Mouse (Mus musculus) frontal cortex, adult (tissue): ENCODE data around the gene Pax3.

Source experiments
- ATAC-seq: cut with Nextera tagmentation; 2 replicates; pipeline ENCODE4 v1.9.2; 2017; ENCODE audit warnings: mild to moderate bottlenecking, moderate library complexity, mixed read lengths; ENCODE audit not compliant: low TSS enrichment

Gene Pax3

DNA sequence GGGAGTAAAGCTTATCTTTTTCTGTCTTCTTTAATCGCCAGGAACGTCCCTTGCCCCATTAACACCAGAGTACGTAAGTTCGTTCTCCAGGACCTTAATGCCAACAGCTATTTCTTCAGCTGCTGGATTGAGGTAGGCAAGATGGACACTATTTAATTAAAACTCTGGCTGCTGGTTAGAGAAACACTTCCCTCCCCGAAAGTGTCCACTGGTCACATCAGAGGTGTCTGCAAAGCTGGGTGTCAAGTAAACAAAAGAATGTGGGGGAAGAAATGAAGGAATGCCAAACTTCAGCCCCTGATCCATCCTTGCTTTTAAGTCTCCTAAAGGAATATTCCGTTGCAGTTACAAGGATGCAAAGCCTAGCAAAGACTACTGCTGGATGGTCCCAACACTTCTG, 24.6 kb downstream of the Pax3 start:
- ATAC-seq = no peak

DNA sequence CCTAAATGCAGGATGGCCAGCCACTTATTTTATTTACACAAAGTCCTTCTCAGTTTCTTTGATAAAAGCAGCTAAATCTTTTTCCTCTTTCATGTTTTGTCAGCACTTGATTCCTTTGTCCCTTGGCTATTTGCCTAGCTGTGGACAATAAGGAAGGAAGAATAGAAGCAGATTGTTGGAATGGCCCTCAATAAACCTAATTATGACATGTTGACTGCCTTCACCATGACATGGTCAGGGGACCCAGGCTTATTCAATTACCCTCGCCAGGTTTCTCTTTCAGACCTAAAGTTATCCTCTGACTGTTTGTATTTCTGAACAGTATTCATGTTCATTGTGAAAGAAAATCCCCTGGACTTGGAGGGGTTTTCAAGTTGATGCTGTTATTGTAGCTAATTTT, 25.3 kb downstream of the Pax3 start:
- ATAC-seq = no peak

DNA sequence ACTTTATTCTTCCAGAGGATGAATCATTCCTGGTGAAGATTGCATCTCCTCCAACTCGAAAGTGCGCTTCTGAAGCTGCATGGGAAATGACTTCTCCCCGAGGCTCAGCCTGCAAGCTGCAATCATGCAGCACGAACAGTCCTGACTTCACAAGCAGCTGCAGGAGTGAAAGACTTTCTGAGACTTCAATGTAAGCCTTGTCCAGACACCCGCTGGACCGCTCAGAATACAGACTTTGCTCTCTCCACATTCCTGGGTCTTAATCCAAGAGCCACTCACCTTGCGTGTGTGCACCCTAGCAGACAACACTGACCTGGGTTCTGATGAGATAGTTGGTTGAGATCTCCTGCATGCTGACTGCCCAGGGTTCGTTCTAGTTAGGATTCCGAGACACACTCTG, 26.2 kb downstream of the Pax3 start:
- ATAC-seq = no peak

DNA sequence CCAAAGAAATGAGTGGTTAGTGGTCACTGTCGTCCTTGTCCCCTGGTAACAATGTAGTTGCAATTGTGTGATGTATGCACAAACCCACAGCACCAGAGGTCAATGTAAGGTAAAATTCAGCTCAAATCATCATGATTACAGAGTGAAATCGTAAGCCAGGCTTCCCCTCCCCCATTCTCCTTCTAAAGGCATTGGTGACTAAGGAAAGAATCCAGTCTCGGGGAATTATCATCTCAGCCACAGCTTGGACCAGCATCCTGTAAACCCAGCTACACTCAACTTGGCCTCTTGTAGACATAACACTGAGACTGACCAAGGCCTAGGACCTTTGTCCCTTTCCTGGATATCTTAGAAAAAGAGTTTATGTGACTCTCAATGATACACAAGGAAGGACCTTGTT, 28.1 kb downstream of the Pax3 start:
- ATAC-seq = no peak

DNA sequence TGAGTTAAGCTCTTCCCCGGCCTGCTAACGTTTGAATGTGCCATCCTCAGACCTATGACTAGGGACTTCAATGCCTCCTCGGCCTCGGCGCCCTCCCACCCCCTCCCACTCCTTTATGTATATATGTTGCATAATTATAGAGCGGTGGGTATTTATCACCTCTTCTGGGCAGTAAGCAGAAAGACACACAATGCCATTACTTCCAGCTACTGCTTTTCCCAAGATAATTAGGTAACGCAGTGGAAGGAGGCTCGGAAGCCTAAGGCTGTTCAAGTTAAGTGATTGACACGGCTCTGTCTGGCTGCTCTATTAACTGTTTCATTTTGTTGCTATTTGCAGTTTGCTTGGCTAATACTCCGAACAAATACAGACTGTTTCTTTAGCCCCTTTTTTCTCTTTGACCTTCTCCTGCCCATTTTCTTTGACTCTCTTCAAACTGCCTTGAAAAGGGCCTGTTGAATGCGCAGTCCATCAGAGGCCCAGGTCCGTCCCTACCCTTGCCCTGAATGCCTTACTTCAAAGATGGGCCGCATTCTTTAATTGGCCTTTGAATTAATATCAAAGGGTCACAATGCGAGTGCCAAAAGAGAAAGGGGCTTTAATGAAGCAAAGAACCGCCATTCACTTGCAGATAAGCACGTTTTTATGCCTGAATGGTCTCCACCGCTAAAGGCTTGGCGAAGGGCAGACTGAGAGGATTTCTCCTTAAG, 29.2 kb downstream of the Pax3 start:
- no peak for ATAC-seq

DNA sequence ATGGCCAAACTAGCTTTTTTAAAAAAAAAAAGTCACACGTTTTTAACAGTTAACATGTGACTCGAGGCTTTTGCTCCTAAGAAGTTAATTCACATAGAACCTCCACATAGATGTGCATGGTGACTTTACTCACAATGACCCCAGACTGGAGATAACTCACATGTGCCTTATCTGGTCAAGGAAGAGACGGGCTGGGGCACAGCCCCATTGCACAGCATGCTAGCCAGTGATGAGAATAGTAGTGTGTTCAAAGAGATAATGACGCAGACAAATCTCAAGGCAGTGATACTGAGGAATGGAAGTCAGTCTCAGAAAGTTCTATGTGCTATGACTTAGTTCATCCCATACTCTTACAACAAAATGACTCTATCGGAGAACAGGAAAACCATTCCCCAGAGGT, 35.2 kb downstream of the Pax3 start:
- ATAC-seq = no peak

DNA sequence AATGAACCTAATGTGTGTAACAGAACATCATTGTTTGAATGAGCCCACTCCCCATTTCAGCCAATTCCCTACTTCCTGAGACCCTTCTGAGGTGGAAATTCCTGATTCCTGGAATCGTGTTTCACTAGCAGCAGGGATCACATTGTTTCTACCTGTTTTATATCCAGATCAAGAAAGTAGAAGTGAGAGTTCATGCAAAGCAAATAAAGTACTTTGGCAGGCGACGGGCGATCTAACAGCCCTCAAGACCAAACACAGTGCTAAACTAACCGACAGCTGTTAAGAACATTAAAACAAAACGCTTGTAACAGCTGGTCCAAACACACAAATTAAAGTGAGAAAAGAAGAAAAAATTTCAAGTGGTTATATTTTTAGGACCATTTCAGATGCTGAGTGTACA, 39.0 kb downstream of the Pax3 start:
- no peak for ATAC-seq

DNA sequence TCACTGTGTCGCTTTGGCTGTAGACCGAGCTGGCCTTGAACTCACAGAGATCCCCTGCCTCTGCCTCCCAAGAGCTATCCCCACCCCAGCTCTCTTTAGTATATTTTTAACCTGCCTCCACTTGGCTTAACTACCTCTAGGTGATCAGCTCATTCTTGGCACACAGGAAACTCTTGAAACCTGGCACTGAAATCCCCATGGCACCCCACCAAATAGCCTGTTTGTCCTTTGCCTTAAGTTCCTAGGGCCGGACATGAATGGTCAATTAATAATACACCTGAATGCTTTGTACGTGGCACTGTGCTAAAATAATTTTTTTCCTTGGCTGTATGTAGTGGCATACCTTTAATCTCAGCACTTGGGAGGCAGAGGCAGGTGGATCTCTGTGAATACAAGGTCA, 41.1 kb downstream of the Pax3 start:
- ATAC-seq = no peak

DNA sequence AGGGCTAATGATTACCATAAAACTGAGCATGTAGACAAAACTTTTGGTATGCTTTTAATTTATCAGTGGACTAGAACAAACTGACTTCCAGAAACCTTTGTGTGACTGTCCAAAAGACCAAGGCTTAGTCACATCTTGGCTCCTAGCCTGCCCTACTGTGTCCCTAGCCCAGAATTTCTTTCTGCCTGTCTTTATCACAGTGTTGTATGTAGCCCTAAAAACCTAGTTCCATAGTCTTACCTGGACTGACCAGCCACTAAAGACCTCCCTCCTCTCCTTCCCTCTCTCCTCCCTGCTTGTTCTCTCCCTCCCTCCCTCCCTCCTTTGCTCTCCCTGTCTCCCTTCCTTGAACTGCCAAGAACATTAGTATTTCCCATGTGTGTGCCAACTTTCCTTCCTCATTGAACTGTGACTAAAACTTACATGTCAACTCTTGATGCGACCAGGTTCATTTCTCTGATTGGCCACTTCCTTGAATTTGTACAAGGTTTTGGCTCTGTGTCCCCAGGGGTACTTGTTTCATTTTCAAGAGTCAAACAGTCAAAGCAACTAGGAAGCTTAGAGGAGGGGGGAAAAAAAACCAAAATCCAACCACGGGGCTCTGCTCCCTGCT, 48.8 kb downstream of the Pax3 start:
- ATAC-seq = no peak

DNA sequence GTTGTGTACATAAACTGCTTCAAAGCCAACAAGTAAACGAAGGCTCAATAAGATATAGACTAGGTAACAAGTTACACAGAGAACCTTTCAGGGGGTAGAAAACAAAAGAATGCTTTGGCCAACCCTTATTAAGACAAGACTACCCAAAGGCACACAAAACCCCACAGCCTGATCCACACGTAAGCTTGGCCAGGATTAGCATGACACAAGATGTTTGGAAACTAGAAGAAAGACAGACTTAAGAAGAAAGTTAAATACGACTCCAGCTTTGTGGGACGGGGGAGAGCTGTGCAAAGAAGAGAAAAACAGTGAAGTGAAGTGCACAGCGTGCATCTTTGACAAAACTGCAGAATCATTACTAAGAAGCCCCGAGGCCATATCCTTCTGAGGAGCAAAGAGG, 53.5 kb downstream of the Pax3 start:
- no peak for ATAC-seq

DNA sequence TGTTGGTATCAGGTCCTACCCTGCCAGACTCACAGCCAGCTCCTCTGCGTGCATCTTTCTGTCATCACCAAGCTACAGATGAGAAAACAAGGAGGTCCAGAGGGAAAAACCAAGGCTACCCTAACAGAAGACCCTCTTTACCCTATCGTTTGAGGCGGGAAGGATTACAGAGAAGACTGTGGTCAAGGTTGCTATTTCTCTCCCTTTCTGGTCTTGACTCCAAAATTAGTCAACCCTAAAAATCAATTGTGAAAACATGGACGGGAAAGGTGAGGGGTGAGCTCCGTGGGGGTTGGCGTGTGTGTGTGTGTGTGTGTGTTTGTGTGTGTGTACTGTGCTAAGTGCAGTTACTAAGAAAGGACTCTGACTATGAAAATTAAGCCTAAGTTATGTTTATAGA, 54.0 kb downstream of the Pax3 start:
- ATAC-seq = no peak

DNA sequence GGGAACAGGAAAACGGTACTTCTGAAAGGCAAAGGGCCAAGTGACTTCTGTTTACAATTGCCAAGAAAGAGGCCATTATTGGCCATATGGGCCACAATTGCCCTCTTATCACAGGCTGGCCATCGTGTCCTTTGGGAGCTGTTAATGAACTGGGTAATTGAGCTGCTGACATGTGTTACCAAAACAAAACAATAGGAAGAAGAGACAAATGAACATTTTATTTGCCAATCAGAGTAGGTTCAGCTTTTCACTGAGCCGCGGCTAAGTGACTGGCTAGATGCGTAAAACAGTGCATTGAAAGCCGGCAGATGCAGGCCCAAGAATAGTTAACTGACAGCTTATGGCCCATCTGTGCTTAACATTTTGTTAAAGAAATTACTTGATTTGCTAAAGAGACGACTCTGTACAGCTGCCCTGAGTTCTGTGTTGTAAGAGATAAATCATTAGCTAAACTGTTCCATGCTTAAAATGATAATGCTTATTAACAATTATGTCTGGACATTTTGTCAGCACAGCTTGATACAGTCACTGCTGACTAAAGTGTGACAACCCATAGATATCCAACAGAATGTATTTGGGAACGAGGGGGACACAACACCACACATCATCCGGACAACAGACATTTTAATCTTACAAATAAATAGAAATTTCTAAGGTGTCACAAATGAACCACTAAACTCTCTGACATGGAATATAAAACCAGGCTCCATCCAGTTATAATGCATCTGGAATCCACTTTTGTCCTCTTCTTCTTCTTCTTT, 55.0 kb downstream of the Pax3 start:
- ATAC-seq = no peak

DNA sequence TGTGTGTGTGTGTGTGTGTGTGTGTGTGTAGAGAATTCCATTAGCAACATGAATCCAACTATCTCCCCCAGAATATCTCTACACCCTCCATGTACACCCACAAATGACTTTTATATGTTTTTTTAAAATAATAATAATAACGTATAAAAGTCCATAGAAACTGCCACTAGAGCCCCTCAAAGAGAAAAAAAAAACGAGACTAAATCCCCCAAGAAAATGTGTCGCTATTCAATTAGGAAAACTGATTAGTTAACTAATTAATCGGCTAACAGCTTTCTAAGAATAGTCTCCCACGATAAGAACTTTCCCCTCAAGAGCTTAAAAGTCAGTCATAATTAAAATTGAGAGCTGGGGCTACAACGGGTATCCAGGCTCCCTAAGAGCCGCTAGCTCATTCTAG, 55.6 kb downstream of the Pax3 start:
- no peak for ATAC-seq

DNA sequence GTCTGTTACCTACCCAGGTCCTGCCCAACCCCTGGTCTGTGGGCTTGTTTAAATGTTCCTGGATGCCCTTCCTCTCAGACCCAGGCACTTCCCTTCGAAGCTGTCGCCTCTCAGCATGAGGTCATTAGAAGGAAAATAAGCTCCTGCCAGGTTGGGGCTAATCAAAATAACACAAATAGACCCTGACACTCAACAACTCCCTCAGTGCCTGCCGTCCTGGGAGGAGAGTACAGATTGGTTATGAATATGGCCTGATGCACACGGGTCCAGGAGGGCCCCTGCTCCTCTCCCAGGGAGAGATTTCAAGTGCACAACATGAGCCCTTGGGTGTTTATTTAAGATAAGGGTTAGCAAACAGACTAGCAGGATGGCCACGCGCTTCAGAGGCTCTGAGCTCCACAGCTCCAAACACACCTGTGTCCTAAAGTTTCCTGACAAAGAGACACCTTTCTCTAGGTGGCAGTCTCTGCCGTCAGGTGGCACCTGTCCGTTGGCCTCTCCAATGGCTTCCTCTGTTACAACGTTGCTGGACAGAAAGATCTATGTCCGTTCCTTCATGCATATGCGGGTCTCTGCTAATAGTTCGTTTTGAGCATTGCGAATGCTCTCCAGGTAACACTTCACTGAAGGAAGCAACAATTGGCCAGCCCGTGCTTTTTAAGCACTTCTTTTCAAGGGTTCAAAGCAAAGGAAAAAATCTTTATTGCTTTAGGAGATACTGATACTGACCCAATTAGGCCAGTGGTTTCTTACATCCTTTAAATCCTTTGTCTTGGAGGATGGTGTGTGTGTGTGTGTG, 56.2 kb downstream of the Pax3 start:
- ATAC-seq = no peak

DNA sequence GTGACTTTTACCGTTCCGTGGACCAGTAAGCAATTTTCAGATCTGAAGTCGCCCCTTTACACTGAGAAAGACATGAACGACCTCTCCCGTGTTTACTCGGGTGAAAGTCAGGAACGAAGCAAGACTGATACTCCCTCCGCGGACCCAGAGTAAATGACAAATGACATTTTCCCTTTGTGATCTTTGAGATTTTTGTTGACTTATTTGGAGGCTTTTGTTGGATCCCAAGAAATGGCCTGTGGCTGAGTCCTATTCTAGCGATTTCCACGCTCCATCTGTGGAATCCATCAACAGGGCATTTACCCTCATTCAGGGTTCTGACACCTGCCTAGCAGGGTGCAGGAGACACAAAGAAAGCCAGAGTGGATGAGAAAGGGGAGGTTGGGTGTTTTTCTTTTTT, 57.6 kb downstream of the Pax3 start:
- ATAC-seq = no peak

DNA sequence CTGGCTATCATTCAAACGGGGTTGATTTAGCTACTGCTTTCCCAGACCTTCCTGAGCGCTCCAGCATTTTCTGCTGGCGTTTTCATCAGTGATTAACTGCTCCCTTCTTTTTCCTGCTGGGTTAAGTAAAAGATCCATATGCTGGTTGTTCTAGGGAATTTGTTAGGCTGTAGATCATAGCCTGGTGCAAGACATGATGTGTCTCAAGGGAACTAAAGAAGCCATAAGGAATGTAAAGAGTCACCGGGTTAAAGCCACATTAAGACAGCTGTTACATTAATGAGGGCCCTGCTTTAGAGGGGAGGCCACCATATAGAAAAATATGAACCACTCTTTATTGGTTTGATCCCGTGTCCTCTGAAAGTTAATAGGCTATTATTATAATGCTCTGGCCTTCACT, 67.7 kb downstream of the Pax3 start:
- no peak for ATAC-seq

DNA sequence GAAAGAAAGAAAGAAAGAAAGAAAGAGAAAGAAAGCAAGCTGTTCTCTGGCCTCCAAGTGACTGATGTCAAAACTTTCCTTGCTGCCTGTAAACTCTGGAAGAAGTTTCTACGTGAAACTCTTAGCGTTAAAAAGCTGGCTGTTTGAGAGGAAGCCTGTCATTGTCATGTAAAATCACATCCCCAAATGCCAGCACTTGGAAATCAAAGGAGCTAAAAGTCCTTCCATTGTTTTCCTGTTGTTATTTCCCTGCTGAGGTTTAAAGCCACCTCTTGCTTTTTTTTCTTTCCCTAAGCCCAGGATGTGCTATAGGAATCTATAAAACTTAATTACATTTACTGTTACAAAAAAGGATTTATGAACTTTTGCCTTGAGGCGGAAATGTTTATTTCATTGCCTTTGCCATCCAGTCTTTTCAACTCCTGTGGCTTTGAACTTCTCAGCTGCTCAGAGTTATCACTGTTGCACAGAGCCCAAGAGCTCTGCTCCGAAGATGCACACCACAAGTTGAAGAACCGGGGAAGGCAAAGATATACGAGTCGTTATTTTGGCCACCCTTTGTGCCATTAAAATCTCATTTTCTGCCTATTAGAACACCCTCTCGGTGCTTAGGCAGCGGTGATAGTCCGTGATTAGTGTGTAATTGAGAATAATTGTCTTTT, 76.9 kb downstream of the Pax3 start:
- ATAC-seq = no peak

DNA sequence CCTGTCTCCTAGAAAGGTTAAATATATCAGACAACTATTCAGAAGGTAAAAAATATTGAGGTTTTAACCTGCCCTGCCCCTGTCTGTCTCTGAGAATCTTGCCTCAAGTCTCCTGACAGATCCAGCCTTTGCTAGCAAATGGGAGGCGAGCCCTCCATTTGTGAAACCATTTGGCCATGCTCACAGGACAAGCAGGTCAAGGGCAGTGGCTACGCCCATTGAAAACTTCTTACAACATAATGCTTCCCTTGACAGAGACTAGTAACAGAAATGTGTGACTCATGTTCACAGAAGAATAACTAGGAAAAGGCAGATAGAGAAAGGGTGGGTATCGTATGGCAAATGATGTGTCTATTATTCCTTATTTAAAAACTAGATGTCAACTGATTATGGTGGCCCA, 80.9 kb downstream of the Pax3 start:
- ATAC-seq = no peak

DNA sequence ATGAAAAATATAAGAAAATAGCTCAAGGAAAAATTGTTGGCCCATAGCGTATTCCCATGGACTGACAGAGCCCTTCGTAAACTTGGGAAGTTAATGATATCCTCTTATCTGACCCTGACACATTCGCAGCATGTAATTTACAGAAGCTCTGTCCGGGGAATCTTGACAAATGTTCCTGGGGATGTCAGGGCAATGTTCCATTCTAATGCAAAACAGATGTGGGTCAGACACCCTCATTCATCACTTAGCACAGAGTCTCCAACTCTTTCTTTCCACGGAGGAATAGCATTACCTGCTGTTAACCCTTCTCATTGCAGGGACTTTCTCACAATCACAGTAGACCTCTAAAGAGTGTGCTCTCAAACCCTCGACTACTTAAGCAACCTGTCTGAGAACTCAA, 86.6 kb downstream of the Pax3 start:
- ATAC-seq = no peak

DNA sequence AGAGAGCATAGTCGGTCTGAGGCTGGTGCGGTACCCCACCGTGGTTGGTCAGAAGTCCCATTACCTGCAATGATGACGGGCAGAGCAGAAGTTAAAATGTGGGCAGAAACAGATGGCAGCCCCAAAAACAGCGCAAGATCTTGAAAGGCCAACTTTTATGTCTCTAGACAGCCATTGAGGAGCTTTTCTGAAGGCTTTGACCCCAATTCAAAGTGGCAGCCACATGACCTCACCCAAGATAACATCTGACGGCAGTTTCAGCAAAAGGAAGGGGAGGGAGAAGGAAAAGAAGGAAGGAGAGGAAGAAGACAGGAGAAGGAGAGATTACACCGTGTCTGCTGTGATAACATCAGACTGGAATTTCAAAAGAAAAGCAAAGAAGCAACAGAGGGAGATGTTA, 93.4 kb downstream of the Pax3 start:
- ATAC-seq = no peak

DNA sequence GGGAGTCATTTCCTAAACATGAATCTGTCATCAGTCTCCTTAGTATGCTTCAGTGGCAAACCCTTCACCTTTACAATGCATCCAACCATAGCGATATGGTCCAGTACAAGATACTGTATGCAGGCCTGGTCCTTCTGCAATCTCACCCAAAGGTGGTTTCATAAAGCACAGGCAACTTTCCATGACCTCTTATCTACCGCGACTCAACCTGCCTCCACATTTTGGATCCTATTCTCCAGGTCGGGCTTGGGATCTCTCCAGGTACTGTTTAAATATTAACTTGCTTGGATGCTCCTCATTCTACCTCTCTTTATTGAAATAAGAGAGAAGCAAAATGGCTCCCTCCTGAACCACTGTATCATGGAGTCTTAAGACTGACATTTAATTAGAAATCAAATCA, 103.3 kb downstream of the Pax3 start:
- no peak for ATAC-seq

DNA sequence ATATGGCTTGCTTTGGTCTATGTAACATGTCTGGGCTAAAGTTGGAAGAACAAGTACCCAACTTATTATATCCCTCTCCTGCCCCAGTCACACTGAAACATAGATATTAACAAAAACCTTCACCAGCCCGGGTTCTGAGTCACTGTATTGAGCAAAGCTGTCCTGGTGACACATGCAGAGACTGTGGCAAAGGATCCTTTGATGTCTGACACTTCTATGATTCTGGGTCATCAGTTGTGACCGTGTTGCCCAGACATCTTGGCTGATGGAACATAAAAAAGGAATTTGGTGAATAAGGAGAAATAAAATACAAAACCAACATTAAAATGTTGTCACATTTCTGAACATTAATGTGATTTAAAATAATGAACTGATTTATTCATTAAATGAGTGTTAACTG, 108.3 kb downstream of the Pax3 start:
- ATAC-seq = no peak
